Mouse (Mus musculus): ENCODE measurements around the gene Cdhr2. TPM values are rescaled to one million over a fixed set of nuclear protein-coding genes. Genes with fewer than 3 reads are reported as not detected.

The Cdhr2 gene
- 0.26 and 0.36 TPM in 2 replicates for polyA plus RNA-seq (2012; rRNA removed)

GRCm38 (mm10) chr13:54701243-54701642 is at the start of gene Cdhr2:
Gene Cdhr2, plus strand, starts transcription at chr13:54701461.

GRCm38 (mm10) chr13:54693558-54694347 is 7.5 kb upstream of the Cdhr2 start, which contains the start of gene Rnf44:
Gene Rnf44, minus strand, starts transcription at chr13:54693907.

GRCm38 (mm10) chr13:54749864-54750411 is 48.7 kb downstream of the Cdhr2 start, which contains the start of gene Gprin1:
Gene Gprin1, minus strand, starts transcription at chr13:54749874.

GRCm38 (mm10) chr13:54766192-54766768 is 65.0 kb downstream of the Cdhr2 start, which contains the start of gene Sncb:
Gene Sncb, minus strand, starts transcription at chr13:54766595.

GRCm38 (mm10) chr13:54783698-54784097 is 82.4 kb downstream of the Cdhr2 start, which contains the start of gene Eif4e1b:
Gene Eif4e1b, plus strand, starts transcription at chr13:54783998.

Other genes with a start within 250 kb of the Cdhr2 start
- gene Thoc3, start 232.6 kb upstream of the Cdhr2 start, polyA plus RNA-seq (2012; rRNA removed): 60.4 and 87.4 TPM in 2 replicates
- 15.9 and 25.4 TPM in 2 replicates for gene Simc1, start 197.7 kb upstream of the Cdhr2 start, polyA plus RNA-seq (2012; rRNA removed)
- gene 4833439L19Rik, start 136.0 kb upstream of the Cdhr2 start, polyA plus RNA-seq (2012; rRNA removed): 96.1 and 123 TPM in 2 replicates
- 36.7 and 66.8 TPM in 2 replicates for gene Arl10, start 126.4 kb upstream of the Cdhr2 start, polyA plus RNA-seq (2012; rRNA removed)
- gene Nop16, start 111.4 kb upstream of the Cdhr2 start, polyA plus RNA-seq (2012; rRNA removed): 54.7 and 57.8 TPM in 2 replicates
- gene Higd2a, start 111.3 kb upstream of the Cdhr2 start, polyA plus RNA-seq (2012; rRNA removed): 56.6 and 82.0 TPM in 2 replicates
- 16.9 and 33.2 TPM in 2 replicates for gene Cltb, start 90.1 kb upstream of the Cdhr2 start, polyA plus RNA-seq (2012; rRNA removed)
- gene Faf2, start 79.7 kb upstream of the Cdhr2 start, polyA plus RNA-seq (2012; rRNA removed): 57.7 and 76.1 TPM in 2 replicates
- gene Rnf44, start 7.6 kb upstream of the Cdhr2 start, polyA plus RNA-seq (2012; rRNA removed): 105 and 157 TPM in 2 replicates
- 16.2 and 27.4 TPM in 2 replicates for gene Gprin1, start 48.4 kb downstream of the Cdhr2 start, polyA plus RNA-seq (2012; rRNA removed)
- gene Sncb, start 65.1 kb downstream of the Cdhr2 start, polyA plus RNA-seq (2012; rRNA removed): 2.1 TPM in 2 replicates
- not detected in 2 replicates for gene Eif4e1b, start 82.5 kb downstream of the Cdhr2 start, polyA plus RNA-seq (2012; rRNA removed)
- gene Tspan17, start 87.9 kb downstream of the Cdhr2 start, polyA plus RNA-seq (2012; rRNA removed): 8.4 and 10.4 TPM in 2 replicates
- gene Unc5a, start 247.9 kb downstream of the Cdhr2 start, polyA plus RNA-seq (2012; rRNA removed): 3.1 and 5.1 TPM in 2 replicates